ENCODE assay signal across 21 mouse cellular contexts in genomic region chr1:192347327-192347726, GRCm38 (mm10).
A peak's percentile ranks its signal among the peaks of the same experiment; 100 is the strongest.
DNase-seq lines count a peak whose midpoint lies in the region; ATAC-seq and TF ChIP-seq lines count a peak whose summit lies in the region.
"Had no signal": no experiment of that assay in that cellular context is flagged by ENCODE, and none has a peak within 500 bp of the region (broad histone marks: within the 10 kb centered on the region; RNA-seq: fewer than 3 reads in every experiment).

No protein-coding gene starts in this region.

- WGBS in kidney, adult 2 months: 25% methylated on average over 5 of the region's 5 CpGs
- 16% methylated on average over 5 of the region's 5 CpGs for WGBS in cerebellum, adult 2 months
- 41% methylated on average over 5 of the region's 5 CpGs for WGBS in embryonic facial prominence, embryonic 15.5 days
- WGBS in intestine, embryonic 16.5 days: 63% methylated on average over 5 of the region's 5 CpGs

- no peak overlapping the region for H3K27ac ChIP-seq in kidney, adult 2 months (ENCODE audit: insufficient read depth, low read depth, low read length)
- no peak overlapping the region for H3K27ac ChIP-seq in cerebellum, adult 2 months (ENCODE audit: insufficient read depth, low read length)
- no peak overlapping the region for H3K27ac ChIP-seq in embryonic facial prominence, embryonic 15.5 days (replicated peaks)
- no peak overlapping the region for H3K27ac ChIP-seq in intestine, embryonic 16.5 days (ENCODE audit: low read length)
- H3K27ac ChIP-seq: heart, embryonic 15.5 days; kidney, postnatal 0 days; liver, embryonic 14.5 days; lung, embryonic 15.5 days; macrophage; stomach, embryonic 15.5 days had no signal

- DNase-seq in kidney, adult 2 months: peak; percentile 36
- DNase-seq in kidney, postnatal 4 days: no peak
- peak; percentile 42 for DNase-seq in cerebellum, adult 11 months
- peak; percentile 49 to 59 for DNase-seq in cerebellum, adult 2 months
- DNase-seq in gastrocnemius, postnatal 25 days: no peak
- DNase-seq: adrenal gland, adult 8-10 months; gastrocnemius, postnatal 14 days; layer of hippocampus, adult 9-11 months; retina, postnatal 1 day; thymus, adult 18-20 months had no signal

- no peaks in the 10 kb centered on the region for H3K36me3 ChIP-seq in kidney, adult 2 months (ENCODE audit: control insufficient read depth, insufficient read depth, low read length)
- no peaks in the 10 kb centered on the region for H3K36me3 ChIP-seq in embryonic facial prominence, embryonic 15.5 days
- no peaks in the 10 kb centered on the region for H3K36me3 ChIP-seq in intestine, embryonic 16.5 days (ENCODE audit: control insufficient read depth, insufficient read depth, low read length)
- H3K36me3 ChIP-seq: heart, embryonic 15.5 days; lung, embryonic 15.5 days; stomach, embryonic 15.5 days had no signal

- no peak overlapping the region for H3K4me2 ChIP-seq in embryonic facial prominence, embryonic 15.5 days (replicated peaks)
- H3K4me2 ChIP-seq in intestine, embryonic 16.5 days (ENCODE audit: low read depth, low read length): no peak overlapping the region
- H3K4me2 ChIP-seq: heart, embryonic 15.5 days; lung, embryonic 15.5 days; midbrain, embryonic 11.5 days; stomach, embryonic 15.5 days had no signal

- H3K27me3 ChIP-seq in kidney, adult 2 months (replicated peaks; ENCODE audit: control insufficient read depth, insufficient read depth, low read length): no peaks in the 10 kb centered on the region
- no peaks in the 10 kb centered on the region for H3K27me3 ChIP-seq in cerebellum, adult 2 months (ENCODE audit: control insufficient read depth, insufficient read depth, low read length)
- no peaks in the 10 kb centered on the region for H3K27me3 ChIP-seq in embryonic facial prominence, embryonic 15.5 days
- H3K27me3 ChIP-seq in intestine, embryonic 16.5 days (replicated peaks; ENCODE audit: control insufficient read depth, insufficient read depth, low read length): no peaks in the 10 kb centered on the region
- H3K27me3 ChIP-seq: lung, embryonic 15.5 days; stomach, embryonic 15.5 days had no signal

- no peaks in the 10 kb centered on the region for H3K9me3 ChIP-seq in embryonic facial prominence, embryonic 15.5 days (replicated peaks)
- no peaks in the 10 kb centered on the region for H3K9me3 ChIP-seq in intestine, embryonic 16.5 days (ENCODE audit: control insufficient read depth, low read length)
- H3K9me3 ChIP-seq: lung, embryonic 15.5 days; stomach, embryonic 15.5 days had no signal

- no peak overlapping the region for H3K9ac ChIP-seq in embryonic facial prominence, embryonic 15.5 days
- no peak overlapping the region for H3K9ac ChIP-seq in intestine, embryonic 16.5 days (ENCODE audit: low read depth, low read length)
- H3K9ac ChIP-seq: heart, embryonic 15.5 days; liver, embryonic 14.5 days; lung, embryonic 15.5 days; stomach, embryonic 15.5 days had no signal

- ATAC-seq in embryonic facial prominence, embryonic 15.5 days (ENCODE audit: insufficient number of reproducible peaks, low FRiP score, low TSS enrichment, low read depth): 0 out of 2 replicates have a peak, but pooled peaks have one; percentile 12
- no peak for ATAC-seq in intestine, embryonic 16.5 days
- ATAC-seq: forebrain, embryonic 14.5 days had no signal

- no peaks in the 10 kb centered on the region for H3K4me1 ChIP-seq in kidney, adult 2 months (ENCODE audit: control insufficient read depth, insufficient read depth, low read length)
- H3K4me1 ChIP-seq in cerebellum, adult 2 months (ENCODE audit: control insufficient read depth, insufficient read depth, low read length): peaks cover 33% of the 10 kb centered on the region
- 0 out of 2 replicates have a peak, but pooled peaks cover 3% of the 10 kb centered on the region for H3K4me1 ChIP-seq in embryonic facial prominence, embryonic 15.5 days
- H3K4me1 ChIP-seq in intestine, embryonic 16.5 days (ENCODE audit: control insufficient read depth, insufficient read depth, low read length): no peaks in the 10 kb centered on the region
- H3K4me1 ChIP-seq: lung, embryonic 15.5 days; stomach, embryonic 15.5 days had no signal

- no peak overlapping the region for H3K4me3 ChIP-seq in kidney, adult 2 months (ENCODE audit: insufficient read depth, low read depth, low read length)
- no peak overlapping the region for H3K4me3 ChIP-seq in cerebellum, adult 2 months (replicated peaks; ENCODE audit: insufficient read depth, low read depth, low read length)
- no peak overlapping the region for H3K4me3 ChIP-seq in embryonic facial prominence, embryonic 15.5 days (replicated peaks)
- no peak overlapping the region for H3K4me3 ChIP-seq in intestine, embryonic 16.5 days (ENCODE audit: low read length)
- H3K4me3 ChIP-seq: erythroblast, embryonic 14.5 days; heart, embryonic 15.5 days; lung, embryonic 15.5 days; stomach, embryonic 15.5 days had no signal

- no peak for TF ChIP-seq CTCF in kidney, adult 2 months (conservative IDR thresholded peaks at IDR 0.05; ENCODE audit: insufficient read depth, insufficient read length, low read depth, low read length)
- TF ChIP-seq CTCF in cerebellum, adult 2 months (IDR thresholded peaks at IDR 0.05; ENCODE audit: borderline replicate concordance, insufficient read depth, low read depth, low read length): no peak

- no peak for TF ChIP-seq POLR2A in kidney, adult 2 months (IDR thresholded peaks at IDR 0.05; ENCODE audit: low read depth, low read length)
- no peak for TF ChIP-seq POLR2A in cerebellum, adult 2 months (IDR thresholded peaks at IDR 0.05; ENCODE audit: borderline replicate concordance, insufficient read depth, low read length)

Comparison
In these comparisons a context has a peak if more than half of its experiments do, and no peak if none do; other contexts are left out.
1. DNase-seq: peak in kidney, adult 2 months (single experiment), cerebellum, adult 11 months (single experiment) and cerebellum, adult 2 months (2 of 2); none in kidney, postnatal 4 days (0 of 2) and gastrocnemius, postnatal 25 days (single experiment).